Mouse (Mus musculus) intestine, postnatal 0 days (tissue): ENCODE measurements around the gene Traf3ip1. TPM values are rescaled to one million over a fixed set of nuclear protein-coding genes. Genes with fewer than 3 reads are reported as not detected.
"Not testable (repeated sequence)": the region's sequence is repeated elsewhere in the genome, so short reads cannot be mapped to it uniquely, and the experiment has no call there.

Experiments used
- ATAC-seq: fragments of 200-750 bp; cut with Nextera tagmentation; 2 replicates; pipeline ENCODE4 v1.8.0; 2017; ENCODE audit warnings: mild to moderate bottlenecking, moderate TSS enrichment, moderate library complexity
- H3K27ac ChIP-seq: fragments of 300-500 bp; sonication (generic); 2 replicates; pipeline ENCODE4 v1.5.1; 2014; ENCODE audit warnings: mild to moderate bottlenecking, low read depth, low read length, moderate library complexity
- H3K27me3 ChIP-seq: fragments of 300-500 bp; sonication (generic); replicated peaks from 2 replicates; pipeline ENCODE4 v1.6.1; 2014; ENCODE audit warnings: low read length, mixed read lengths; ENCODE audit not compliant: control insufficient read depth, insufficient read depth
- H3K36me3 ChIP-seq: fragments of 300-500 bp; sonication (generic); 2 replicates; pipeline ENCODE4 v1.6.1; 2014; ENCODE audit warnings: mild to moderate bottlenecking, moderate library complexity; ENCODE audit not compliant: control insufficient read depth, insufficient read depth
- H3K4me1 ChIP-seq: fragments of 300-500 bp; sonication (generic); replicated peaks from 2 replicates; pipeline ENCODE4 v1.6.1; 2014; ENCODE audit warnings: antibody characterized with exemption, low read length, mixed read lengths; ENCODE audit not compliant: control insufficient read depth, insufficient read depth
- H3K4me2 ChIP-seq: fragments of 300-500 bp; sonication (generic); replicated peaks from 2 replicates; pipeline ENCODE4 v1.6.1; 2014; ENCODE audit warnings: low read depth, mild to moderate bottlenecking, moderate library complexity
- H3K4me3 ChIP-seq: fragments of 300-500 bp; sonication (generic); 2 replicates; pipeline ENCODE4 v1.5.1; 2014; ENCODE audit warnings: low read depth, low read length
- H3K9ac ChIP-seq: fragments of 300-500 bp; sonication (generic); 2 replicates; pipeline ENCODE4 v1.6.1; 2014; ENCODE audit warnings: mild to moderate bottlenecking, low read depth, low read length
- H3K9me3 ChIP-seq: fragments of 300-500 bp; sonication (generic); 2 replicates; pipeline ENCODE4 v1.6.1; 2016; ENCODE audit warnings: mixed run types; ENCODE audit not compliant: control insufficient read depth
- CTCF ChIP-seq: sonication (generic); IDR thresholded peaks from 2 replicates; pipeline ENCODE4 v1.5.1; 2016; ENCODE audit warnings: low read depth, mild to moderate bottlenecking, control low read depth, antibody characterized with exemption, moderate library complexity
- WGBS: fragments of 180-500 bp; shearing (Covaris S2); extraction: QIAGEN DNeasy Blood & Tissue Kit; methylation state at CpG from one replicate; pipeline ENCODE4 v1.1.7; 2014; 5-methylcytosine and 5-hydroxymethylcytosine counted together
- polyA plus RNA-seq: library from polyadenylated mRNA; unstranded; fragments of >200 nt; fragmentation: Nextera tagmentation; extraction: Ambion mirVana; gene quantifications from 2 replicates; pipeline ENCODE4 v1.2.1, GENCODE M21; 2015

Traf3ip1 gene
- polyA plus RNA-seq, 1 experiment from 2014 or later, result 3.7 TPM

DNA sequence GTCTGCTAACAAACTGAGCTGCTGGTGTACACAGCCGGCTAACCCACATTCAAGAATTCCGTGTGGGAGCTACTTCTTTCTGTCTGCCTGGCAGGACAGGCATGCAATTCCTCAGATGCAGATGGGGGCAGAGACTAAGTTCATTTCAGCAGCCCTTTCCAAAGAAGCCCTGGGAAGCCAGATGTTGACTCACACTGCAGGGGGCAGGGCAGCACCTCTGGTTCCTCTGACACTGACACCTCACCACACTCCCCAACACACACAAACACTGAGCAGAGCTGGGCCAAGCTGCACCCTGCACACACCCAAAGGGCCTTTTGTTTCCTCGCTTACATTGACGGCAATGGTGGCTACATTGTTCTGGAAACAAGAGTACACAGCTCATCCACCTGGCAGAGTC lies 33.9 kb upstream of the Traf3ip1 start:
- H3K36me3 ChIP-seq, result no peaks in the 10 kb centered on the region
- peak overlapping the region; percentile 76 for H3K4me2 ChIP-seq
- no peak overlapping the region for H3K4me3 ChIP-seq
- H3K27me3 ChIP-seq, result no peaks in the 10 kb centered on the region
- H3K27ac ChIP-seq, result peak overlapping the region; percentile 77
- H3K9ac ChIP-seq, result 0 out of 2 replicates have a peak overlapping the region, but pooled peaks have one; percentile 8
- no peak for ATAC-seq
- WGBS, result 39% methylated on average over 4 of the region's 4 CpGs
- H3K9me3 ChIP-seq, result no peaks in the 10 kb centered on the region
- peak; percentile 44 for TF ChIP-seq CTCF
- peaks cover 23% of the 10 kb centered on the region for H3K4me1 ChIP-seq

- H3K36me3 ChIP-seq, result no peaks in the 10 kb centered on the region
- peak overlapping the region; percentile 95 for H3K27ac ChIP-seq
- 51% methylated on average over 13 of the region's 13 CpGs for WGBS
- H3K9me3 ChIP-seq, result no peaks in the 10 kb centered on the region
- H3K4me1 ChIP-seq, result peaks cover 15% of the 10 kb centered on the region
- ATAC-seq, result peak; percentile 63
- H3K9ac ChIP-seq, result no peak overlapping the region
- TF ChIP-seq CTCF, result no peak
- H3K27me3 ChIP-seq, result no peaks in the 10 kb centered on the region
- 0 out of 2 replicates have a peak overlapping the region, but pooled peaks have one; percentile 30 for H3K4me2 ChIP-seq
- H3K4me3 ChIP-seq, result no peak overlapping the region
Measured at GRCm38 (mm10) chr1:91463336-91463995, 31.0 kb upstream of the Traf3ip1 start.

GRCm38 (mm10) chr1:91464436-91464835 lies 30.0 kb upstream of the Traf3ip1 start:
- ATAC-seq, result 0 out of 2 replicates have a peak, but pooled peaks have one; percentile 2
- no peak for TF ChIP-seq CTCF
- no peaks in the 10 kb centered on the region for H3K9me3 ChIP-seq
- H3K36me3 ChIP-seq, result no peaks in the 10 kb centered on the region
- H3K4me1 ChIP-seq, result peaks cover 15% of the 10 kb centered on the region
- peak overlapping the region; percentile 56 for H3K4me2 ChIP-seq
- H3K9ac ChIP-seq, result peak overlapping the region; percentile 13; the same call in 1 of the 2 replicates
- peak overlapping the region; percentile 95 for H3K27ac ChIP-seq
- H3K4me3 ChIP-seq, result no peak overlapping the region
- WGBS, result 25% methylated on average over 5 of the region's 5 CpGs
- H3K27me3 ChIP-seq, result no peaks in the 10 kb centered on the region

- Histone ChIP-seq H3K4me2 (peak overlapping the region; percentile 56), H3K27ac (peak overlapping the region; percentile 95), H3K27me3 (no peaks in the 10 kb centered on the region), H3K4me3 (0 out of 2 replicates have a peak overlapping the region, but pooled peaks have one; percentile 9), H3K36me3 (no peaks in the 10 kb centered on the region), H3K4me1 (peaks cover 11% of the 10 kb centered on the region), H3K9ac (peak overlapping the region; percentile 13; the same call in 1 of the 2 replicates), H3K9me3 (no peaks in the 10 kb centered on the region)
- ATAC-seq, result peak; percentile 19; the same call in 1 of the 2 replicates
- no peak for TF ChIP-seq CTCF
- WGBS, result 4% methylated on average over 1 of the region's 1 CpGs
Measured at GRCm38 (mm10) chr1:91465244-91465643, 29.2 kb upstream of the Traf3ip1 start.

DNA sequence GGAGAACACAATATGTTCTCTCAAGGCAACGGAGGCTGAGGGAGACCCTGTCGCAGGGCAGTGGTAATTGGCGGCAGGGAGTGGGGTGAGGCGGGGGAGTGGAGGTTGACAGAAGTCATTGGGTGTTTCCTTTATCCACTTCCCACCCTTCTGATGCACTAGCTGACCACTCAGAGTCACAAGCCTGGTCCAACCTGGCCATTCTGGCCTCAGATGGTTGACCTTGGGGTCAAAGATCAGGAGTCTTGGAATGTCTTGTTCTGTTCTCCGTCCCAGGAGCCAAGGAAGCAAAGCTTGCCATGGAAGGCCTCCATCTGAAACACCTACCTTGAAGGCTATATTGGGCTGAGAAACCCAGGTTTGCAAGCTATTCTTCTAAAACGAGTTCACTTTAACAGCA lies 28.3 kb upstream of the Traf3ip1 start:
- H3K9me3 ChIP-seq, result no peaks in the 10 kb centered on the region
- no peak overlapping the region for H3K4me3 ChIP-seq
- WGBS, result 89% methylated on average over 6 of the region's 6 CpGs
- H3K9ac ChIP-seq, result no peak overlapping the region
- no peaks in the 10 kb centered on the region for H3K36me3 ChIP-seq
- peaks cover 11% of the 10 kb centered on the region for H3K4me1 ChIP-seq
- no peak for TF ChIP-seq CTCF
- H3K4me2 ChIP-seq, result no peak overlapping the region
- ATAC-seq, result no peak
- peak overlapping the region; percentile 95; the same call in 1 of the 2 replicates for H3K27ac ChIP-seq
- no peaks in the 10 kb centered on the region for H3K27me3 ChIP-seq

DNA sequence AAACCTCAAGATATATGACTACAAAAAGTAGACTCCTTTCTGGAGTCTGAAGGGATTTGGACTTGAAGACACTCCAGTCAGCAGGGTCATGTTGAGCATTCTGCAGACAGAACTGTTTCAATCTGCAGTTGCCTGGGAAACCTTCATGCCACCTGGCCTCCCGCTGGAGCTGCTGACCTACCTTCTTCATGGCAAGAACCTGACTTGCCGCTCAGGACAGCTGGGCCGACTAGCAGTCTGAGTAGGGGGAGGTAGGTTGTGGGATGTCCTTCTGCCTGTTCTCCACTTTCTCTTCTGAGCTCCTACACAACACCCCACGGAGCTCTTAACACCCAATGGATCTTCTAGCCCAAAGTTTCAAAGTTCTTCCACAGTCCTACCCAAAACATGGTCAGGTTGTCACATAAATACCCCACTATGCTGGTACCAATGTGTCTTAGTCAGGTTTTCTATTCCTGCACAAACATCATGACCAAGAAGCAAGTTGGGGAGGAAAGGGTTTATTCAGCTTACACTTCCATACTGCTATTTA lies 24.5 kb upstream of the Traf3ip1 start:
- peaks cover 9% of the 10 kb centered on the region for H3K4me1 ChIP-seq
- H3K9ac ChIP-seq, result no peak overlapping the region
- 77% methylated on average over 4 of the region's 4 CpGs for WGBS
- no peaks in the 10 kb centered on the region for H3K9me3 ChIP-seq
- no peak for ATAC-seq
- H3K27me3 ChIP-seq, result no peaks in the 10 kb centered on the region
- no peak overlapping the region for H3K4me3 ChIP-seq
- H3K4me2 ChIP-seq, result no peak overlapping the region
- H3K36me3 ChIP-seq, result no peaks in the 10 kb centered on the region
- TF ChIP-seq CTCF, result no peak
- H3K27ac ChIP-seq, result no peak overlapping the region

GRCm38 (mm10) chr1:91478145-91478544 lies 16.3 kb upstream of the Traf3ip1 start:
- H3K4me1 ChIP-seq, ATAC-seq, H3K27ac ChIP-seq, H3K9me3 ChIP-seq, H3K4me2 ChIP-seq, H3K36me3 ChIP-seq, H3K4me3 ChIP-seq, H3K9ac ChIP-seq, H3K27me3 ChIP-seq: not testable (repeated sequence)
- WGBS, result 96% methylated on average over 9 of the region's 13 CpGs
